Mouse (Mus musculus): ENCODE measurements around the gene Padi1. TPM values are rescaled to one million over a fixed set of nuclear protein-coding genes. Genes with fewer than 3 reads are reported as not detected.

Padi1 gene
- polyA plus RNA-seq, 1 experiment from 2014 or later = 0.12 TPM

- peaks cover 14% of the 10 kb centered on the region; the same call in 1 of the 2 replicates for H3K4me1 ChIP-seq (ENCODE audit: control insufficient read depth, insufficient read depth, low read length)
- H3K9ac ChIP-seq (replicated peaks; ENCODE audit: low read length) = no peak overlapping the region
- 21% methylated on average over 8 of the region's 8 CpGs for WGBS
- H3K4me3 ChIP-seq (replicated peaks; ENCODE audit: low read depth, low read length) = no peak overlapping the region
- ATAC-seq (ENCODE audit: low FRiP score, low TSS enrichment) = no peak
- no peak overlapping the region for H3K27ac ChIP-seq (replicated peaks; ENCODE audit: low read depth, low read length)
- H3K36me3 ChIP-seq (ENCODE audit: control insufficient read depth, insufficient read depth, low read length) = no peaks in the 10 kb centered on the region
- no peaks in the 10 kb centered on the region for H3K27me3 ChIP-seq (ENCODE audit: control insufficient read depth, insufficient read depth, low read length)
- no peaks in the 10 kb centered on the region for H3K9me3 ChIP-seq (ENCODE audit: control insufficient read depth, low read length)
- peak; percentile 42 for DNase-seq
- no peak overlapping the region for H3K4me2 ChIP-seq (ENCODE audit: low read length)
Measured at GRCm38 (mm10) chr4:140837879-140838278, 7.7 kb downstream of the Padi1 start.

- DNase-seq (peak; percentile 41), ATAC-seq (ENCODE audit: low FRiP score, low TSS enrichment) (no peak)
- Histone ChIP-seq H3K27ac (replicated peaks; ENCODE audit: low read depth, low read length) (no peak overlapping the region), H3K27me3 (ENCODE audit: control insufficient read depth, insufficient read depth, low read length) (no peaks in the 10 kb centered on the region), H3K9ac (replicated peaks; ENCODE audit: low read length) (no peak overlapping the region), H3K4me2 (ENCODE audit: low read length) (no peak overlapping the region), H3K4me1 (ENCODE audit: control insufficient read depth, insufficient read depth, low read length) (peaks cover 14% of the 10 kb centered on the region; the same call in 1 of the 2 replicates), H3K4me3 (replicated peaks; ENCODE audit: low read depth, low read length) (no peak overlapping the region), H3K36me3 (ENCODE audit: control insufficient read depth, insufficient read depth, low read length) (no peaks in the 10 kb centered on the region), H3K9me3 (ENCODE audit: control insufficient read depth, low read length) (no peaks in the 10 kb centered on the region)
- 55% methylated on average over 11 of the region's 11 CpGs for WGBS
Measured at GRCm38 (mm10) chr4:140836208-140836866, 9.2 kb downstream of the Padi1 start.

- 1% methylated on average over 10 of the region's 10 CpGs for WGBS
- DNase-seq (peak; percentile 80), ATAC-seq (ENCODE audit: low FRiP score, low TSS enrichment) (peak; percentile 38; the same call in 1 of the 2 replicates)
- peaks cover 14% of the 10 kb centered on the region; the same call in 1 of the 2 replicates for H3K4me1 ChIP-seq (ENCODE audit: control insufficient read depth, insufficient read depth, low read length)
- no peak overlapping the region for H3K4me2 ChIP-seq (ENCODE audit: low read length)
- no peak overlapping the region for H3K4me3 ChIP-seq (replicated peaks; ENCODE audit: low read depth, low read length)
- H3K36me3 ChIP-seq (ENCODE audit: control insufficient read depth, insufficient read depth, low read length) = no peaks in the 10 kb centered on the region
- no peaks in the 10 kb centered on the region for H3K9me3 ChIP-seq (ENCODE audit: control insufficient read depth, low read length)
- H3K27me3 ChIP-seq (ENCODE audit: control insufficient read depth, insufficient read depth, low read length) = no peaks in the 10 kb centered on the region
- no peak overlapping the region for H3K9ac ChIP-seq (replicated peaks; ENCODE audit: low read length)
- H3K27ac ChIP-seq (replicated peaks; ENCODE audit: low read depth, low read length) = no peak overlapping the region
Measured at GRCm38 (mm10) chr4:140835682-140836081, 9.9 kb downstream of the Padi1 start.

- Histone ChIP-seq H3K36me3 (ENCODE audit: control insufficient read depth, insufficient read depth, low read length) (no peaks in the 10 kb centered on the region), H3K4me1 (ENCODE audit: control insufficient read depth, insufficient read depth, low read length) (peaks cover 14% of the 10 kb centered on the region; the same call in 1 of the 2 replicates), H3K4me2 (ENCODE audit: low read length) (no peak overlapping the region), H3K9ac (replicated peaks; ENCODE audit: low read length) (no peak overlapping the region), H3K4me3 (replicated peaks; ENCODE audit: low read depth, low read length) (no peak overlapping the region), H3K9me3 (ENCODE audit: control insufficient read depth, low read length) (no peaks in the 10 kb centered on the region), H3K27me3 (ENCODE audit: control insufficient read depth, insufficient read depth, low read length) (no peaks in the 10 kb centered on the region), H3K27ac (replicated peaks; ENCODE audit: low read depth, low read length) (no peak overlapping the region)
- ATAC-seq (ENCODE audit: low FRiP score, low TSS enrichment) (no peak), DNase-seq (no peak)
- WGBS = 64% methylated on average over 6 of the region's 6 CpGs
Measured at GRCm38 (mm10) chr4:140834327-140834934, 11.1 kb downstream of the Padi1 start.

GRCm38 (mm10) chr4:140832821-140833220 lies 12.8 kb downstream of the Padi1 start:
- ATAC-seq (ENCODE audit: low FRiP score, low TSS enrichment) (no peak), DNase-seq (no peak)
- no peak overlapping the region for H3K4me2 ChIP-seq (ENCODE audit: low read length)
- H3K4me1 ChIP-seq (ENCODE audit: control insufficient read depth, insufficient read depth, low read length) = peaks cover 14% of the 10 kb centered on the region; the same call in 1 of the 2 replicates
- H3K4me3 ChIP-seq (replicated peaks; ENCODE audit: low read depth, low read length) = no peak overlapping the region
- WGBS = 51% methylated on average over 8 of the region's 8 CpGs
- H3K9me3 ChIP-seq (ENCODE audit: control insufficient read depth, low read length) = no peaks in the 10 kb centered on the region
- no peaks in the 10 kb centered on the region for H3K36me3 ChIP-seq (ENCODE audit: control insufficient read depth, insufficient read depth, low read length)
- H3K9ac ChIP-seq (replicated peaks; ENCODE audit: low read length) = no peak overlapping the region
- no peaks in the 10 kb centered on the region for H3K27me3 ChIP-seq (ENCODE audit: control insufficient read depth, insufficient read depth, low read length)
- no peak overlapping the region for H3K27ac ChIP-seq (replicated peaks; ENCODE audit: low read depth, low read length)

GRCm38 (mm10) chr4:140831808-140832207 lies 13.8 kb downstream of the Padi1 start:
- no peak for DNase-seq
- 91% methylated on average over 4 of the region's 4 CpGs for WGBS
- Histone ChIP-seq H3K9me3 (ENCODE audit: control insufficient read depth, low read length) (no peaks in the 10 kb centered on the region), H3K4me2 (ENCODE audit: low read length) (no peak overlapping the region), H3K27ac (replicated peaks; ENCODE audit: low read depth, low read length) (no peak overlapping the region), H3K27me3 (ENCODE audit: control insufficient read depth, insufficient read depth, low read length) (no peaks in the 10 kb centered on the region), H3K4me1 (ENCODE audit: control insufficient read depth, insufficient read depth, low read length) (peaks cover 14% of the 10 kb centered on the region; the same call in 1 of the 2 replicates), H3K36me3 (ENCODE audit: control insufficient read depth, insufficient read depth, low read length) (no peaks in the 10 kb centered on the region), H3K4me3 (replicated peaks; ENCODE audit: low read depth, low read length) (no peak overlapping the region), H3K9ac (replicated peaks; ENCODE audit: low read length) (no peak overlapping the region)
- ATAC-seq (ENCODE audit: low FRiP score, low TSS enrichment) = no peak

- Histone ChIP-seq H3K27me3 (ENCODE audit: control insufficient read depth, insufficient read depth, low read length) (no peaks in the 10 kb centered on the region), H3K4me1 (ENCODE audit: control insufficient read depth, insufficient read depth, low read length) (no peaks in the 10 kb centered on the region), H3K27ac (replicated peaks; ENCODE audit: low read depth, low read length) (no peak overlapping the region), H3K4me3 (replicated peaks; ENCODE audit: low read depth, low read length) (no peak overlapping the region), H3K4me2 (ENCODE audit: low read length) (no peak overlapping the region), H3K9ac (replicated peaks; ENCODE audit: low read length) (no peak overlapping the region), H3K36me3 (ENCODE audit: control insufficient read depth, insufficient read depth, low read length) (no peaks in the 10 kb centered on the region), H3K9me3 (ENCODE audit: control insufficient read depth, low read length) (0 out of 2 replicates have a peak, but pooled peaks cover 4% of the 10 kb centered on the region)
- DNase-seq (no peak), ATAC-seq (ENCODE audit: low FRiP score, low TSS enrichment) (no peak)
- WGBS = 56% methylated on average over 3 of the region's 3 CpGs
Measured at GRCm38 (mm10) chr4:140827237-140827636, 18.3 kb downstream of the Padi1 start.

GRCm38 (mm10) chr4:140825942-140826341 lies 19.6 kb downstream of the Padi1 start:
- H3K27ac ChIP-seq (replicated peaks; ENCODE audit: low read depth, low read length) = no peak overlapping the region
- ATAC-seq (ENCODE audit: low FRiP score, low TSS enrichment) = no peak
- H3K9ac ChIP-seq (replicated peaks; ENCODE audit: low read length) = no peak overlapping the region
- WGBS = 59% methylated on average over 11 of the region's 11 CpGs
- H3K27me3 ChIP-seq (ENCODE audit: control insufficient read depth, insufficient read depth, low read length) = no peaks in the 10 kb centered on the region
- 0 out of 2 replicates have a peak, but pooled peaks cover 4% of the 10 kb centered on the region for H3K9me3 ChIP-seq (ENCODE audit: control insufficient read depth, low read length)
- DNase-seq = no peak
- no peak overlapping the region for H3K4me2 ChIP-seq (ENCODE audit: low read length)
- no peak overlapping the region for H3K4me3 ChIP-seq (replicated peaks; ENCODE audit: low read depth, low read length)
- no peaks in the 10 kb centered on the region for H3K4me1 ChIP-seq (ENCODE audit: control insufficient read depth, insufficient read depth, low read length)
- no peaks in the 10 kb centered on the region for H3K36me3 ChIP-seq (ENCODE audit: control insufficient read depth, insufficient read depth, low read length)

GRCm38 (mm10) chr4:140821988-140822387 lies 23.6 kb downstream of the Padi1 start:
- ATAC-seq (ENCODE audit: low FRiP score, low TSS enrichment) (no peak), DNase-seq (peak; percentile 66)
- 72% methylated on average over 5 of the region's 5 CpGs for WGBS
- no peak overlapping the region for H3K27ac ChIP-seq (replicated peaks; ENCODE audit: low read depth, low read length)
- no peak overlapping the region for H3K4me3 ChIP-seq (replicated peaks; ENCODE audit: low read depth, low read length)
- no peaks in the 10 kb centered on the region for H3K36me3 ChIP-seq (ENCODE audit: control insufficient read depth, insufficient read depth, low read length)
- H3K9ac ChIP-seq (replicated peaks; ENCODE audit: low read length) = no peak overlapping the region
- H3K9me3 ChIP-seq (ENCODE audit: control insufficient read depth, low read length) = 0 out of 2 replicates have a peak, but pooled peaks cover 4% of the 10 kb centered on the region
- H3K4me2 ChIP-seq (ENCODE audit: low read length) = no peak overlapping the region
- no peaks in the 10 kb centered on the region for H3K27me3 ChIP-seq (ENCODE audit: control insufficient read depth, insufficient read depth, low read length)
- H3K4me1 ChIP-seq (ENCODE audit: control insufficient read depth, insufficient read depth, low read length) = no peaks in the 10 kb centered on the region

Data from midbrain, embryonic 14.5 days (tissue).